Mouse (Mus musculus): ENCODE data around the gene Agpat1.

Agpat1 gene

GRCm38 (mm10) chr17:34655160-34655559 is 51.1 kb downstream of the Agpat1 start:
- no peak for DNase-seq (ENCODE audit: low spot score)

DNA sequence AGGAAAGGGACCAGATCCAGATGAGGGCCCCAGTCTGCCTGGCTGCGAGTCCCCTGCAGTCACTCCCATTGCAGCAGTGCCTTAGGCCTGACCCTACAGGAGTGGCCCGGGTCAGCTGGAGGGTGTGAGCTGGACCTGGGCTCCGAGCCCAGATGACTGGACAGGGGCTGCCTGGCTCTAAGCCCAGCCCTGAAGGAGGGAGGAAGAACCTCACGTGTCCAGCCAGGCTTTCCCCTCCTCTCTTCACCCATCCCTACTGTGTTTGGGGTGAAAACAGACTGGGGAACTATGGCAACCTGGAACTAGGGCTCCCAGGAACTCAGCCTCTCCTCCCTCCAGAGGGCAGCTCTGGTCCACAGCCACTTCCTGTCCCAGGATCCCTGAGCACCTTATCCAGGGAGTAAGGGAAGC is 51.5 kb downstream of the Agpat1 start:
- no peak for DNase-seq (ENCODE audit: low spot score)

DNA sequence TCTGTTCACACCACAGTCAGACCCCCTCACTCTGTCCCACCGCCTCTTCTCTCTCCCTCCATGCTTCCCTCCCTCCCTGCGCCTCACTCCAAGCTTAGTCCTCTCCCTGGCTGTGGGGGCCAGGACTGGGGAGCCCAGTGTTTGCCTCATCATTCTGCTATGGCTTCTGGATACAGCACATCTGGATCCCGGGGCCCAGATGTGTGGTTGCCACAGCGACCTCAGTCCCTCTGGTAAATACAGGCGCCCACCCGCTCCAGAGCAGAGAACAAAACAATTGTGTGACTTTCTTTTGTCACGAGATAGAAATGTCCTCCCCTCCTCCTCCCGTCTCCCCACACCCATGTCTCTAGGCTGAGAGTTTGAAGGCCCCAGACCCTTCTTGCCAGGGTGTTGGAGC is 52.6 kb downstream of the Agpat1 start:
- no peak for DNase-seq (ENCODE audit: low spot score)

GRCm38 (mm10) chr17:34657271-34657670 is 53.2 kb downstream of the Agpat1 start:
- DNase-seq (ENCODE audit: low spot score): no peak

DNA sequence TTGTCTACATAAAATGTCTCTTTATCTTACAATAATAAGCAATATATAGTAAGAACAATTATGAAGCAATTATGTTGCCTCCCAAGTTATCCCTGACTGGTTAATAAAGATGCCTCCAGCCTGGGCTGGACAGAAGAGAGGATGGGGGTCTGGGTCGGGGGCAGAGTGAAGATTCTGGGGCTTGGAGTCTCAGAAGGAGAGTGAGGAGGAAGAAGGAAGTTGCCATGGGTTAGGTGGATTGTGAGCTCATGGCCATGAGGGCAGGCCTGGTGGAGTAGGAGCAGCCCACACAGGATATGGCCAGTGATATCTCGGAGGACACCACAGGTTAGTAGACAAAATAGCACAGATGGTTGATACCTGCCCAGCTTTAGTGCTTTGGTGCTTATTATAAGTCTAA is 54.1 kb downstream of the Agpat1 start:
- no peak for DNase-seq (ENCODE audit: low spot score)

GRCm38 (mm10) chr17:34658591-34658990 is 54.5 kb downstream of the Agpat1 start:
- no peak for DNase-seq (ENCODE audit: low spot score)

GRCm38 (mm10) chr17:34659181-34659896 is 55.3 kb downstream of the Agpat1 start:
- no peak for DNase-seq (ENCODE audit: low spot score)

DNA sequence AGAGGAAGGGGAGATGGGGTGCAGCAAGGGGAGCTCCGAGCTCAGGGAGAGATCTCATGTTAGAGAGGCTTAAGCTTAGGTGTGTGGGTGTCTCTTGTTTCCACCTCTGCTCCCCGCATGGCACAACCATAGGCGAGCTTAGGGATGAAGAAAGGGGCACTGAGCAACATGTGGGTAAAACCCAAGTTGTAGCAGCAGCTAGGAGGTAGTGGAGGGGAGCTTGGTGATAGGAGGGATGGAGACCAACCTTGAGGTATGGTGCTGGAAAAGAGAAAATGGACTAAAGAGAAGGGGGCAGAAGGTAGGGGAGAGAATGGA is 55.8 kb downstream of the Agpat1 start:
- DNase-seq (ENCODE audit: low spot score): no peak

- DNase-seq (ENCODE audit: low spot score): no peak
Observed at GRCm38 (mm10) chr17:34660259-34660820, 56.3 kb downstream of the Agpat1 start.

DNA sequence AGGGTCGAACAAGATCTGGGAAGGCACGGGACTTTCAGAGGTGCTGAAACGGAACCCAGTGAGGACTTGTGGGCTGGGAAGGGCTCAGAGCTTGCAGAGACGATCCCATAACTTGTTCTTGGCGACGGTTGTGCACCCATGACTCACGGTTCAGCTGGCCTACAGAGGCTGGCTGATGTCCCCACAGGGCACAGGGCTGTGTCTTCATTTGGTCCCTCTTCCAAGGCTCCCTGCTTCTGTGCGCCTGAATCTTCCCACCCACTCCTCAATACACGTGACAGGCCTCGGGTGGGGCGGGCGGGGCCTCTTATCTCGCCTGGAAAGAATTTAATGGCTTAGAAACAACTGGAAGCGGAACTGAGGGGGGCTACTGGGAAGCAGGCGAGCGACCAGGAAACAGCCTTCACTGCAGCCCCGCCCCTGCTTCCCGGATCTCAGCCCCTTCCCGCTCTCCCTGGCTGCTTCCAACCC is 57.1 kb downstream of the Agpat1 start:
- DNase-seq (ENCODE audit: low spot score): no peak

DNA sequence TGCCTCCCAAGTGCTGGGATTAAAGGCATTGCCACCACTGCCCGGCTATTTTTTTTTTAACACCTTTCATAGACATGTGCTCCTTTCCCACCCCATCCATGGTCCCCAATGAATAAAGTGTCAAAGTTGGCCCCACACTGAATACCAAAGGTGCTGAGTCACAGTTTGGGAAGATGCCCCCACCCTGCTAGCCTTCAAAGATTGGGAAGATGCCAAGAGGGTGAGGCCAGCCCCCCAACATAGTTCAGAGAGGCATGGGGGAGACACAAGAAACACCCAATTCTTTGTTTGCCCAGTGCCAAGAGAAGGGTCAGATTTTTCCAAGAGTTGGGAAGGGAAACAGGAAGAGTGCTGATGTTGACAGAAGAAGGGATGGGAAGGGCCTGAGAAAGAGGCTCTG is 58.4 kb downstream of the Agpat1 start:
- no peak for DNase-seq (ENCODE audit: low spot score)

DNA sequence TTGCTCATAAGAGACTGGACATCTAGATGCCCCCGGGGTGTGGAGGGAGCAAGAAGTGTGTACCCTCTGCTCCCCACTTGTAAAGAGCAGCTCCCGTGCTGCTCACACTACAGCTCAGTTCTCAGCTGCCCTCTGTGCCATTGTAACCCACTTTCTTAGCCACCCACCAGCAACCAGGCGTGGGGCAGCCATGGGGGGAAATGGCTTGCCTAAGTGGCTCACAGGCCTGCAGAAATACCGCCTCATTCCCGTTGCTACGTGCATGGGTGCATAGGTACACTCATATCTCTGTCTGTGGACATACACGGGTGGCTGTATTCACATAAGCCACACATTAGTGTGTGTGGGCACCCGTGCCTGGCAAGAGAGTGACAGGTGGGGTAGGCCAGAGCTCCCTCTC is 58.9 kb downstream of the Agpat1 start:
- DNase-seq (ENCODE audit: low spot score): no peak
